Mouse (Mus musculus): ENCODE data around the gene Ulk4. TPM values are rescaled to one million over a fixed set of nuclear protein-coding genes. Genes with fewer than 3 reads are reported as not detected.
"Not testable (repeated sequence)": the region's sequence is repeated elsewhere in the genome, so short reads cannot be mapped to it uniquely, and the experiment has no call there.

Gene Ulk4
- polyA plus RNA-seq, 1 experiment from 2014 or later: 32.8 TPM

DNA sequence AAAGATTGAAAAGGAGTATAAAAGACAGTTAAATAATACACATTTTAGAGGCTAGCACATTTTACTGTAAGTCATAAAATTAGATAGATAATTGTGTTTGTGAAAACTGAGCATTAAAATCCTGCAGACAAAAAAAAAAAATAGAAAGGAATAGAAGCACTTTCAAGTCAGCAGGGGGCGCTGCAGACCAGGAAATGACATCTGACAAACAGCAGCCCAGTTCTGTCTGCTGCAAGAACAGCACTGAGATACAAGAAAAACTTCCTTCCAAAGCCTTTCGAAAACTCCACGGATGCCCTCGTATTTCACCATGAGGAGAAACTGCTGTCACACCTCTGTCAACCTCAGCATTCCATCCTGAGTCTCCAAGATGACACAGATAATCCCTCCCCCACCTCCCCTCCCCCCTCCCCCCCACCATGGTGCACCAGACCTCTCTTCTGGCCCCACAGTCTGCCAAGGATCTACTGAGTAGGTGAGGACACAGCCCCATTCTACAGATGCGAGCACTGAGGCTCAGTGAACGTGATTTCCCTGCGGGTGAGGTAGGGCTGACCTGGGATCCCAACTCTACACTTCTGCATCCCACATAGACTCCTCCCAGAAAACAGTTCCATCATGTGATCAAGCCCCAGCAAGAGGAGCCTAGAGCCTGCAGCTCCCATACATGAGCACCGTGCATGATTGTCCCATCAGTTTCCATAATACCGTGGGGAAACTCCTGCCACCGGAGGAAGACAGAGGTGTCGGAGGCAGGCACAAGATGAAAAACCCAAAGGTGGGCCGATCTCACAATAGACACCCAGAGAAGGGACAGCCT is 28.8 kb downstream of the Ulk4 start:
- Histone ChIP-seq H3K27me3 (no peaks in the 10 kb centered on the region), H3K4me3 (replicated peaks) (no peak overlapping the region), H3K27ac (replicated peaks) (no peak overlapping the region), H3K9ac (no peak overlapping the region), H3K9me3 (replicated peaks) (no peaks in the 10 kb centered on the region), H3K4me1 (replicated peaks) (no peaks in the 10 kb centered on the region), H3K36me3 (replicated peaks) (no peaks in the 10 kb centered on the region), H3K4me2 (no peak overlapping the region)
- 50% methylated on average over 12 of the region's 12 CpGs for WGBS (ENCODE audit: insufficient replicate concordance)
- no peak for ATAC-seq (ENCODE audit: insufficient read depth)

DNA sequence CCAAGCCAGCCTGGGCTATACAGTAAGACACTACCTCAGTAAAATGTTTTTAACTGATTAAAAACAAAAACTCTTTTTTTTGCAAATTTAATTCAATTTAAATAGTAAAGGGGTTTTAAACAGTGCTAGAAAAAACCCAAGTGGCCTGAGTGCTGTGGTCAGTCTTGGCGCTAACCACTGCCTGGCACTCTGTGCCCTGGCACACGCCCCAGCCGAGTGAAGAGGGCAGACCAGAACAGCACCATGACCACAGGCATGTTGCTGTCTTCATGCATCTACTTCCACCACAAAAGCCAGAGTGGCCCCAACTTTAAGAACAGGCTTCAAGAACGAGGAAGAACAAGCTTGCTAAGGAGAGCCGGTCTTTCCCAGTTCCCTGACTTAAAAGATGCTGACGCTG is 29.9 kb downstream of the Ulk4 start:
- Histone ChIP-seq H3K9ac (no peak overlapping the region), H3K9me3 (replicated peaks) (no peaks in the 10 kb centered on the region)
- ATAC-seq (ENCODE audit: insufficient read depth): no peak

DNA sequence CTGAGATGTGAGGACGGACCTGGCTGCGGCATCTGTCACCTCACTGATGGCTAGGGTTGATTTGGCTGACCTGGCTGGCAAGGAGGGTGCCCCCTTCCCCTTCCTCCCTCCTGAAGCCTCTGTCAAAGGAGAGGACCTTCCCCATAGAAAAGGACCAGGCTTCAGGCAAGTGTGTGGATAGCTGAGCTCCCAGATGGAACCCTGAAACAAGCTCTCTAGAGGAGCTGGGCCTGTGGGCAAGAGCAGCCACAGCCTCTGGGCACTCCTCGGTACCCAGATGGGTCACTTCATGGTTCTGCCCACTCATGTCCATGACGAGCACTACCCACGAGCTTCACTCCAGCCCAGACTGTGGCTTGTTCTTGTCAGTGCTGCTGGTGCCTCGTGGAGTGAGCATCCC is 34.7 kb downstream of the Ulk4 start:
- no peak overlapping the region for H3K9ac ChIP-seq
- 61% methylated on average over 6 of the region's 6 CpGs for WGBS (ENCODE audit: insufficient replicate concordance)

More for the DNA sequence above, 29.9 kb downstream of the Ulk4 start:
- Histone ChIP-seq H3K4me1 (replicated peaks) (no peaks in the 10 kb centered on the region), H3K36me3 (replicated peaks) (no peaks in the 10 kb centered on the region), H3K27me3 (no peaks in the 10 kb centered on the region), H3K4me3 (replicated peaks) (no peak overlapping the region), H3K4me2 (no peak overlapping the region), H3K27ac (replicated peaks) (no peak overlapping the region)
- WGBS (ENCODE audit: insufficient replicate concordance): 59% methylated on average over 6 of the region's 6 CpGs

GRCm38 (mm10) chr9:121241806-121242205 is 35.2 kb downstream of the Ulk4 start:
- no peaks in the 10 kb centered on the region for H3K4me1 ChIP-seq (replicated peaks)
- 19% methylated on average over 5 of the region's 5 CpGs for WGBS (ENCODE audit: insufficient replicate concordance)
- no peak for ATAC-seq (ENCODE audit: insufficient read depth)
- no peak overlapping the region for H3K27ac ChIP-seq (replicated peaks)
- H3K4me2 ChIP-seq: no peak overlapping the region
- no peaks in the 10 kb centered on the region for H3K36me3 ChIP-seq (replicated peaks)
- H3K27me3 ChIP-seq: peaks cover 6% of the 10 kb centered on the region; the same call in 1 of the 2 replicates
- H3K9ac ChIP-seq: no peak overlapping the region
- no peaks in the 10 kb centered on the region for H3K9me3 ChIP-seq (replicated peaks)
- no peak overlapping the region for H3K4me3 ChIP-seq (replicated peaks)

More for the DNA sequence above, 34.7 kb downstream of the Ulk4 start:
- H3K9me3 ChIP-seq (replicated peaks): no peaks in the 10 kb centered on the region
- H3K27me3 ChIP-seq: peaks cover 6% of the 10 kb centered on the region; the same call in 1 of the 2 replicates
- no peak for ATAC-seq (ENCODE audit: insufficient read depth)
- no peak overlapping the region for H3K4me2 ChIP-seq
- no peaks in the 10 kb centered on the region for H3K4me1 ChIP-seq (replicated peaks)
- H3K36me3 ChIP-seq (replicated peaks): no peaks in the 10 kb centered on the region
- no peak overlapping the region for H3K27ac ChIP-seq (replicated peaks)
- no peak overlapping the region for H3K4me3 ChIP-seq (replicated peaks)

- no peak overlapping the region for H3K4me2 ChIP-seq
- H3K27me3 ChIP-seq: peaks cover 6% of the 10 kb centered on the region; the same call in 1 of the 2 replicates
- ATAC-seq (ENCODE audit: insufficient read depth): no peak
- no peaks in the 10 kb centered on the region for H3K9me3 ChIP-seq (replicated peaks)
- H3K4me3 ChIP-seq (replicated peaks): no peak overlapping the region
- no peaks in the 10 kb centered on the region for H3K36me3 ChIP-seq (replicated peaks)
- H3K4me1 ChIP-seq (replicated peaks): no peaks in the 10 kb centered on the region
- no peak overlapping the region for H3K9ac ChIP-seq
- no peak overlapping the region for H3K27ac ChIP-seq (replicated peaks)
- WGBS (ENCODE audit: insufficient replicate concordance): 57% methylated on average over 8 of the region's 8 CpGs
Observed at GRCm38 (mm10) chr9:121241366-121241765, 35.6 kb downstream of the Ulk4 start.

GRCm38 (mm10) chr9:121240242-121240641 is 36.8 kb downstream of the Ulk4 start:
- not testable (repeated sequence) for H3K27me3 ChIP-seq; H3K4me2 ChIP-seq; H3K4me3 ChIP-seq (replicated peaks); H3K27ac ChIP-seq (replicated peaks); H3K9me3 ChIP-seq (replicated peaks); H3K4me1 ChIP-seq (replicated peaks); H3K9ac ChIP-seq; ATAC-seq (ENCODE audit: insufficient read depth); H3K36me3 ChIP-seq (replicated peaks)
- WGBS (ENCODE audit: insufficient replicate concordance): 32% methylated on average over 5 of the region's 5 CpGs

DNA sequence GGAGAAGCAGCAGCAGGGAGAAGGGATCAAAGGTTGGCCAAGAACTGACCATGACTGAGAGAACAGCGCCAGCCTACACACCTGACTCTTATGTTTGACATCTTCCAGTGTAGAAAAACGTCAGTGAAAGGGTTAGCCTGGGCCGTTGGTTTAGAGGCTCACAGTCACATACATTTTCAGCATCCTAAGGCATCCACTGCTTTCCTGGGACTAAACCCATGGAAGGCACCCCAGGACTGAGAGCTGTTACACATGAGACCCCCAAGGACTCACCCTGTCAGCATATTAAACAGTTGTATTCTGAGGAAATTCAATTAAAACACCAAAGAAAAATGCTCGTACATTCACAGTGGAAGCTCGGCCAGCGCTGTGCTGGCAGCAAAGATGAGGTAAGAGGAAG is 37.4 kb downstream of the Ulk4 start:
- no peaks in the 10 kb centered on the region for H3K36me3 ChIP-seq (replicated peaks)
- peaks cover 6% of the 10 kb centered on the region; the same call in 1 of the 2 replicates for H3K27me3 ChIP-seq
- WGBS (ENCODE audit: insufficient replicate concordance): 58% methylated on average over 6 of the region's 6 CpGs
- no peak overlapping the region for H3K9ac ChIP-seq
- no peak overlapping the region for H3K4me2 ChIP-seq
- no peaks in the 10 kb centered on the region for H3K9me3 ChIP-seq (replicated peaks)
- H3K4me1 ChIP-seq (replicated peaks): no peaks in the 10 kb centered on the region
- H3K27ac ChIP-seq (replicated peaks): no peak overlapping the region
- no peak for ATAC-seq (ENCODE audit: insufficient read depth)
- H3K4me3 ChIP-seq (replicated peaks): no peak overlapping the region

DNA sequence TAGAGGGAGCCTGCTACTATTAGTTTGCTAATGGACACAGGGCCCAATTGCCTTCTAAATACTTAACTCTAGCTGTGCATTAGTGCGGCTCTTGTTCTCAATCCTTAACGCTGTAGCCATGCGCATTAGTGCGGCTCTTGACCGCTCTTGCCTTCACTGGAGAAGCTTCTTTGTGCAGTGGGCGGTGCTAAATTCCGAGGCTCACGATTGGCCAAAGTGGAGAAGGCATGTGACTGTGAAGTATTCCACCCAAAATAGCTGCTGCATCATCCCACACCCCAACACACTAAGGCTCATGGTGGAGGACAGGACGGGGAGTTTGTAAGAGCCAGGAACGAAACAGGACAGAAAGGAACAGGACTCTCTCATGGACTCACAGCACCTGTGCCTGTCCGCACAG is 58.4 kb downstream of the Ulk4 start:
- Histone ChIP-seq H3K27me3 (no peaks in the 10 kb centered on the region), H3K4me3 (replicated peaks) (no peak overlapping the region), H3K9ac (no peak overlapping the region), H3K27ac (replicated peaks) (no peak overlapping the region), H3K9me3 (replicated peaks) (no peaks in the 10 kb centered on the region), H3K36me3 (replicated peaks) (no peaks in the 10 kb centered on the region), H3K4me2 (no peak overlapping the region), H3K4me1 (replicated peaks) (no peaks in the 10 kb centered on the region)
- ATAC-seq (ENCODE audit: insufficient read depth): no peak
- WGBS (ENCODE audit: insufficient replicate concordance): 70% methylated on average over 11 of the region's 11 CpGs

DNA sequence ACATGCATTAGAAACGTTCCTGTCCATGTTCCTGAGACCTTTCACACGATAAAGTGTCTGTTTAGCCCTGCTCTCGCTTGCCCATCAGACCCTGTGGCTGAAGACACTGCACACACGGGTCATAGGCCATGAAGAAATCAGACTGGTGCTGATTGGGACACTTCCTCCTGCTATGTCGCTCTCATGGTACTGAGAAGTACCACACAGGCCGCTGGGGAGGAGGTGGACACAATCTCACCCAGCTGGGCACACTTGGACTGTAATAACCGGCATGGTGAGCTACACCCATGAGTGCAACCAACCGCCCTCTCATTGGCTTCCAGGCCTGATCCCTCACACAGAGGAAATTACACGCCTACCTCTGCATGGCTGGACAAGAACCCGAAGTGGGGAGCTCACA is 58.8 kb downstream of the Ulk4 start:
- Histone ChIP-seq H3K4me2 (no peak overlapping the region), H3K4me1 (replicated peaks) (no peaks in the 10 kb centered on the region), H3K9ac (no peak overlapping the region), H3K27me3 (no peaks in the 10 kb centered on the region), H3K9me3 (replicated peaks) (no peaks in the 10 kb centered on the region), H3K4me3 (replicated peaks) (no peak overlapping the region), H3K36me3 (replicated peaks) (no peaks in the 10 kb centered on the region), H3K27ac (replicated peaks) (no peak overlapping the region)
- 56% methylated on average over 10 of the region's 10 CpGs for WGBS (ENCODE audit: insufficient replicate concordance)
- ATAC-seq (ENCODE audit: insufficient read depth): no peak

GRCm38 (mm10) chr9:121217742-121218141 is 59.3 kb downstream of the Ulk4 start:
- no peaks in the 10 kb centered on the region for H3K9me3 ChIP-seq (replicated peaks)
- no peak overlapping the region for H3K27ac ChIP-seq (replicated peaks)
- no peak overlapping the region for H3K9ac ChIP-seq
- no peaks in the 10 kb centered on the region for H3K36me3 ChIP-seq (replicated peaks)
- no peaks in the 10 kb centered on the region for H3K27me3 ChIP-seq
- no peak overlapping the region for H3K4me2 ChIP-seq
- no peak for ATAC-seq (ENCODE audit: insufficient read depth)
- no peak overlapping the region for H3K4me3 ChIP-seq (replicated peaks)
- H3K4me1 ChIP-seq (replicated peaks): no peaks in the 10 kb centered on the region
- 73% methylated on average over 10 of the region's 10 CpGs for WGBS (ENCODE audit: insufficient replicate concordance)

- 63% methylated on average over 20 of the region's 20 CpGs for WGBS (ENCODE audit: insufficient replicate concordance)
- Histone ChIP-seq H3K27me3 (no peaks in the 10 kb centered on the region), H3K4me1 (replicated peaks) (no peaks in the 10 kb centered on the region), H3K4me2 (no peak overlapping the region), H3K9ac (no peak overlapping the region), H3K27ac (replicated peaks) (no peak overlapping the region), H3K9me3 (replicated peaks) (no peaks in the 10 kb centered on the region), H3K4me3 (replicated peaks) (no peak overlapping the region), H3K36me3 (replicated peaks) (no peaks in the 10 kb centered on the region)
- ATAC-seq (ENCODE audit: insufficient read depth): no peak
Observed at GRCm38 (mm10) chr9:121216536-121217320, 60.3 kb downstream of the Ulk4 start.

All from liver, embryonic 15.5 days (tissue).